Mouse (Mus musculus) hindbrain, embryonic 12.5 days (tissue): ENCODE results near the gene Cdsn. TPM values are rescaled to one million over a fixed set of nuclear protein-coding genes. Genes with fewer than 3 reads are reported as not detected.

Experiments
- ATAC-seq: fragments of 200-750 bp; cut with Nextera tagmentation; 2 replicates; pipeline ENCODE4 v1.8.0; 2017; ENCODE audit warnings: moderate TSS enrichment; ENCODE audit not compliant: low FRiP score
- H3K27ac ChIP-seq: fragments of 300-500 bp; sonication (generic); 2 replicates; pipeline ENCODE4 v1.5.1; 2016; ENCODE audit warnings: mild to moderate bottlenecking
- H3K27me3 ChIP-seq: fragments of 300-500 bp; sonication (generic); 2 replicates; pipeline ENCODE4 v1.6.1; 2016; ENCODE audit warnings: mild to moderate bottlenecking
- H3K36me3 ChIP-seq: fragments of 300-500 bp; sonication (generic); 2 replicates; pipeline ENCODE4 v1.6.1; 2016; ENCODE audit warnings: mild to moderate bottlenecking
- H3K4me1 ChIP-seq: fragments of 300-500 bp; sonication (generic); 2 replicates; pipeline ENCODE4 v1.6.1; 2016
- H3K4me2 ChIP-seq: fragments of 300-500 bp; sonication (generic); replicated peaks from 2 replicates; pipeline ENCODE4 v1.6.1; 2016; ENCODE audit warnings: mild to moderate bottlenecking
- H3K4me3 ChIP-seq: fragments of 300-500 bp; sonication (generic); 2 replicates; pipeline ENCODE4 v1.5.1; 2016; ENCODE audit warnings: mild to moderate bottlenecking
- H3K9ac ChIP-seq: fragments of 300-500 bp; sonication (generic); 2 replicates; pipeline ENCODE4 v1.6.1; 2016; ENCODE audit warnings: mild to moderate bottlenecking, moderate library complexity
- H3K9me3 ChIP-seq: fragments of 300-500 bp; sonication (generic); replicated peaks from 2 replicates; pipeline ENCODE4 v1.6.1; 2016; ENCODE audit warnings: mild to moderate bottlenecking
- whole genome bisulfite sequencing: fragments of 180-500 bp; shearing (Covaris S2); methylation state at CpG from one replicate; pipeline ENCODE4 v1.1.7; 2016; 5-methylcytosine and 5-hydroxymethylcytosine counted together
- polyA plus RNA-seq: library from polyadenylated mRNA; unstranded; fragments of >200 nt; fragmentation: Nextera tagmentation; extraction: Ambion mirVana; gene quantifications from 2 replicates; pipeline ENCODE4 v1.2.1, GENCODE M21; 2016

The Cdsn gene
- polyA plus RNA-seq, 1 experiment from 2014 or later = 0.08 TPM

GRCm38 (mm10) chr17:35539540-35539939, 12.4 kb upstream of the Cdsn start:
- H3K36me3 ChIP-seq = no peaks in the 10 kb centered on the region
- H3K27ac ChIP-seq = no peak overlapping the region
- H3K27me3 ChIP-seq = no peaks in the 10 kb centered on the region
- H3K9me3 ChIP-seq = no peaks in the 10 kb centered on the region
- WGBS = 50% methylated on average over 10 of the region's 10 CpGs
- H3K4me2 ChIP-seq = no peak overlapping the region
- no peak for ATAC-seq
- no peak overlapping the region for H3K4me3 ChIP-seq
- H3K4me1 ChIP-seq = peaks cover 4% of the 10 kb centered on the region
- H3K9ac ChIP-seq = no peak overlapping the region

DNA sequence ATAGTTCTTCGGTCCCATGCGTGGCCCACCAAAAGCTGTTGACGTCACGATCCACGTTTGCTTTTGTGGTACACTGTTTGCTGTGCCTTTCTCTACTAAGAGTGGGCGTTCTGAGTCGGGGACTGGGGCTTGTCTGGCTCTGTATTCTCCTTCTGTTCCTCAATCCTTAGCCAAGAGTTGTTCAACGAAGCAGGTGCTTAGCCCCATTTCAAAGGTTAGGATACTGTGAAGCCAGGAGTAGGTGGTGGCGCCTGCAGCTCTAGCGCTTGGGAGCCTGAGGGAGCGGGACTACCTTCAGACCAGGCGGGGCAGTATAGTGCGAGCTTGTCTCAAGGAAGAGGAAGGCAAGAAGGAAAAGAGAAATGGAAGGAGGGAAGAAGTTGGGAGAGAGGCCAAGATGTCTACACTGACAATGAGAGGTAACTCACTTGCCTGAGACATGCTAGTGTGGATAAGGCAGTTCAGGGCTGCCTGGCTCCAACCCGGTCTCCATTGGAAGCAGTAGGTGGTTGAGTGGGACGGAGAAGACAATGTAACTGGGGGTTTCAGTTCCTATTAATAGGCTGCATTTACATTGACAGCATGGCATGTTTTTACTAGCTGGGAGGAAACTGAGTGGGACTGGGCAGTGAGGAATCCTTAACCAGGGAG, 9.0 kb upstream of the Cdsn start:
- H3K27ac ChIP-seq = peak overlapping the region; percentile 77
- 74% methylated on average over 15 of the region's 15 CpGs for WGBS
- H3K36me3 ChIP-seq = no peaks in the 10 kb centered on the region
- peak; percentile 15; the same call in 1 of the 2 replicates for ATAC-seq
- no peak overlapping the region for H3K4me3 ChIP-seq
- no peak overlapping the region for H3K9ac ChIP-seq
- H3K4me2 ChIP-seq = peak overlapping the region; percentile 30
- H3K4me1 ChIP-seq = peaks cover 18% of the 10 kb centered on the region
- H3K27me3 ChIP-seq = no peaks in the 10 kb centered on the region
- H3K9me3 ChIP-seq = no peaks in the 10 kb centered on the region

DNA sequence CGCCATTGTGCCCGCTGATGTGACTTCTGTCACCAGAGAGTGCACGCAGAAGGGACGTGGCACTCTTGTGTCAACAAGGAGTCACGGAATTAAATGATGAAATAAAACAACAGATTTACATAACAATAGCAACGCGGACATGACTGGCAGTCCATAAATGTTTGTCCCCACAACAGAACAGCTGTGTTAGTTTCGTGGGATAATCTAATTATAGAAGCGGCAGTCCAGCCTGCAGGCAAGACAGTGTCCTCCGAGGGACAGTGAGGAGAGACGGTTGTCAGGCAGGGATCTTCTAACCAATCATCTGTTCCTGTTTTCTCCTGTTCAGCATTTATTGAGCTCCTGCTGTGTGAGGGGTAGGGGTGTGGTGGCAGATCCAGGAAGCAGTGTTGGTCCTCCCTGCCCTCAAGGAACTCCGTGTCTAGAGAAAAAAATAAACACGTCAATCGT, 8.5 kb upstream of the Cdsn start:
- H3K27me3 ChIP-seq = no peaks in the 10 kb centered on the region
- H3K36me3 ChIP-seq = no peaks in the 10 kb centered on the region
- peak overlapping the region; percentile 77 for H3K27ac ChIP-seq
- peak overlapping the region; percentile 30 for H3K4me2 ChIP-seq
- peak; percentile 82 for ATAC-seq
- no peaks in the 10 kb centered on the region for H3K9me3 ChIP-seq
- 18% methylated on average over 14 of the region's 14 CpGs for WGBS
- H3K4me1 ChIP-seq = peaks cover 18% of the 10 kb centered on the region
- H3K4me3 ChIP-seq = no peak overlapping the region
- H3K9ac ChIP-seq = no peak overlapping the region

DNA sequence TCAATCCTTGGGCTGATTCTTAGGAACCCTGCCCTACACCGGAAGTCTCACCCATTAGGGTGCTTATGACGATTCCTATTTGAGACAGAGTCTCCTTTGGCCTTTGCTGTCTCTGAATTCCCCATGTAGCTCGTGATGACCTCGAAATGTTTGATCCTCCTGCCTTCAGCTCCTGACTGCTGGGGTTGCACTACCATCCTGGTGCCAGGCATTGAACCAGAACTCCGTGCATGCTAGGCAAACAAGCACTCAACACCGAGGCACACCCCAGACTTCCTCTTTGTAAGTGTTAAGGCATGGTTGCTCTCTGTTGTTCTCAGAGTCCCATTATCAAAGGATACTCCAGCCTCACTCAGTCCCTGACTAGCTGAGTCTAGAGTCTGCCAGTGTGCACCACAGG, 7.9 kb upstream of the Cdsn start:
- ATAC-seq = no peak
- peaks cover 18% of the 10 kb centered on the region for H3K4me1 ChIP-seq
- no peaks in the 10 kb centered on the region for H3K27me3 ChIP-seq
- no peak overlapping the region for H3K4me3 ChIP-seq
- H3K4me2 ChIP-seq = no peak overlapping the region; the same call in 1 of the 2 replicates
- H3K9me3 ChIP-seq = no peaks in the 10 kb centered on the region
- WGBS = 73% methylated on average over 6 of the region's 6 CpGs
- H3K9ac ChIP-seq = no peak overlapping the region
- peak overlapping the region; percentile 77 for H3K27ac ChIP-seq
- H3K36me3 ChIP-seq = no peaks in the 10 kb centered on the region

DNA sequence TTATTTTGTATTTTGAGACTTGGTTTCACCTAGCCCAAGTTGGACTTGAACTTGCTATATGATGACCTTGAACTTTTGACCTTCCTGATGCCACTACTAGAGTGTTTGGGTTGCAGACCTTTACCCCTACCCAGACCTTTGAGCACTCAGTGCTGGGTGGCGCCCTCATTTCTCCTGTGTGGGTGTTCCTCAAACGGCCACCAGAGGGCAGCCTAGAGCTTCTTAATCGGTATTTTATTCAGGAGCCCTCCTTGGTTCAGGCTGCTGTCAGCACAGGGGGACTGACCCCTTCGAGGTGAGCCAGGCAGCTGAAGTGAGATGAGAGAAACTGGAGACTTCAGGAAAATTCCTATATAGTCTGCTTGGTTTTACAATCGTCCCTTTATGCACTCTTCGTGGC, 7.2 kb upstream of the Cdsn start:
- no peak for ATAC-seq
- H3K4me3 ChIP-seq = no peak overlapping the region
- H3K9me3 ChIP-seq = no peaks in the 10 kb centered on the region
- H3K4me2 ChIP-seq = no peak overlapping the region
- no peaks in the 10 kb centered on the region for H3K27me3 ChIP-seq
- H3K36me3 ChIP-seq = no peaks in the 10 kb centered on the region
- H3K4me1 ChIP-seq = peaks cover 22% of the 10 kb centered on the region
- no peak overlapping the region for H3K9ac ChIP-seq
- WGBS = 28% methylated on average over 6 of the region's 6 CpGs
- no peak overlapping the region for H3K27ac ChIP-seq

GRCm38 (mm10) chr17:35547465-35547864, 4.5 kb upstream of the Cdsn start:
- H3K4me2 ChIP-seq = no peak overlapping the region
- 0 out of 2 replicates have a peak, but pooled peaks cover 6% of the 10 kb centered on the region for H3K27me3 ChIP-seq
- no peaks in the 10 kb centered on the region for H3K36me3 ChIP-seq
- WGBS = 71% methylated on average over 2 of the region's 2 CpGs
- no peak for ATAC-seq
- no peak overlapping the region for H3K27ac ChIP-seq
- no peak overlapping the region for H3K4me3 ChIP-seq
- peaks cover 26% of the 10 kb centered on the region for H3K4me1 ChIP-seq
- H3K9ac ChIP-seq = no peak overlapping the region
- no peaks in the 10 kb centered on the region for H3K9me3 ChIP-seq

DNA sequence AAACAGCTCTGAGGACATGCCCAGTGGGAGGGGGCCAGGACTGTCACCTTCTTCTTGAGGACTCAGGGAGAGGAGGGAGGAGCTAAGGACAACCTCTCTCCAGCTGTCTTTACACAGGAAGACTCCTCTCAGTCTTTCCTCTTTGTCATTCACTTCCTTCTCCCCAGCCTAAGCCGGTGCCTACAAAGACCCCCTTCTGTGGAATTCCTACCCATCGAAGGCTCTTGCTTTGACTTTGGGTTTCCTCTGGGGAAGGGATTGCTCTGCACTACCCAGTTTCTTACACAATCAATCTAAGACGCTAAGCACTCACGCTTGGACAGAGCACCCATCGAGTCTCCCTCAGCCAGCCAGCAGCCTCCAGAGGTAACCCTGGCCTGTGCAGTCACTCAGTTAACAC, 3.3 kb upstream of the Cdsn start:
- no peak overlapping the region for H3K9ac ChIP-seq
- no peaks in the 10 kb centered on the region for H3K36me3 ChIP-seq
- 0 out of 2 replicates have a peak, but pooled peaks cover 6% of the 10 kb centered on the region for H3K27me3 ChIP-seq
- WGBS = 15% methylated on average over 5 of the region's 5 CpGs
- H3K4me2 ChIP-seq = no peak overlapping the region
- no peak overlapping the region for H3K4me3 ChIP-seq
- no peak overlapping the region for H3K27ac ChIP-seq
- peaks cover 22% of the 10 kb centered on the region for H3K4me1 ChIP-seq
- no peak for ATAC-seq
- H3K9me3 ChIP-seq = no peaks in the 10 kb centered on the region

DNA sequence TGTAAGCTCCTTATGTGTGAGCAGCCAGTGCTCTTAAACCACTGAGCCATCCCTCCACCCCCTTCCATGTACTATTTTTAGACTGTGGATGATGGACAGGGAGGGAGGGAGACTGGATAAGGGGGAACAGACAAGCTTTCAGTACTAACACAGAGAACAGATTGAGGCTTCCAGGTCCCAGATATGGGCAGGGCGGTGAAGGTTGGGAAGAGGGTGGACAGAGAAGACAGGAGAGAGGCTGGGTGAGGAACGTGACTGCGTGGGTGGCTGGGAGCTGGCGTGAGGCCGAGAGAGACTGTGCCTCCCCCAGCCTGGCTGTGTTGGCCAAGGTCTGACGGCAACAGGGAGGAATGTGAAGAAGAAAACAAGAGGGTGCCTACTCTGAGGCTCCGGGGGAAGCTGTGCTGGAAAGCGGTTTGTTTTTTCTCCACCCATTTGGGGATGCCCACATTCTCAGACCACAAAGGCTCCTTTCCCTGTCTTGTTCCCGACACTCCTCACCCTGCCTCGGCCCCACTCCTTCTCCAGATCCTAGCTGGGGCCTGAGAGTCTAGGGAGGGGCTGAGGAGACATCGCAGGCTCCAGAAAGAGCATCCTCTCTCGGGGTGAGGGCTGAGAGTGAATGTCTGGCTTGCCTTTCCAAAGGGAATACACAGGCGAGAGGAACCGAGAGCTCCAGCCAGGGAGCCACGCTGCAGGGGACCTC, 2.3 kb upstream of the Cdsn start:
- no peaks in the 10 kb centered on the region for H3K9me3 ChIP-seq
- H3K4me1 ChIP-seq = peaks cover 22% of the 10 kb centered on the region
- peak overlapping the region; percentile 55; the same call in 1 of the 2 replicates for H3K27ac ChIP-seq
- H3K36me3 ChIP-seq = no peaks in the 10 kb centered on the region
- WGBS = 48% methylated on average over 15 of the region's 15 CpGs
- no peak overlapping the region for H3K4me2 ChIP-seq
- 0 out of 2 replicates have a peak, but pooled peaks cover 6% of the 10 kb centered on the region for H3K27me3 ChIP-seq
- no peak overlapping the region for H3K4me3 ChIP-seq
- no peak overlapping the region for H3K9ac ChIP-seq
- no peak for ATAC-seq

- Histone ChIP-seq H3K4me1 (peaks cover 22% of the 10 kb centered on the region), H3K9me3 (no peaks in the 10 kb centered on the region), H3K27me3 (0 out of 2 replicates have a peak, but pooled peaks cover 6% of the 10 kb centered on the region), H3K4me2 (no peak overlapping the region), H3K27ac (no peak overlapping the region), H3K36me3 (no peaks in the 10 kb centered on the region), H3K9ac (no peak overlapping the region), H3K4me3 (no peak overlapping the region)
- WGBS = 95% methylated on average over 4 of the region's 4 CpGs
- ATAC-seq = no peak
Measured at GRCm38 (mm10) chr17:35550143-35550494, 1.8 kb upstream of the Cdsn start.

- no peak overlapping the region for H3K4me3 ChIP-seq
- no peak overlapping the region for H3K9ac ChIP-seq
Measured at GRCm38 (mm10) chr17:35550871-35551270, 1.1 kb upstream of the Cdsn start.

DNA sequence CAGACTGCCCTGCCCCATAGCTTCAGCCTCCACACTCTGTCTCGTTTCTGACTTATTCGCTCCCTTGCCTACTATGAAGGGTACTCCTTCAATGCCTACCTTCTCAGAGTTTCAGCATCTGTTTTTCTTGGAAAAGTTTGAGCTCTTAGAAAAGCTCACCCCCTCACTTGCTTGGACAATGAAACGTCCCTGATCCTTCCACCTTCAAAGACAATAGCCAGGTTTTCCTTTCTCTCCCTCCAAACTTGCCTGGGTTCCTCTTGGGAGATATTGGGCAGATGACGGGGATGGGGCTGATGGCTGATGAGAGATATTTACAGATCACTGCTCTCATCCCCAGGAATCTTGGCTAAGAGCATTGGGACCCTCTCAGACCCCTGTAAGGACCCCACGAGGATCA, 2.4 kb downstream of the Cdsn start:
- no peaks in the 10 kb centered on the region for H3K9me3 ChIP-seq
- H3K9ac ChIP-seq = no peak overlapping the region
- ATAC-seq = no peak
- H3K27me3 ChIP-seq = 0 out of 2 replicates have a peak, but pooled peaks cover 6% of the 10 kb centered on the region
- no peak overlapping the region for H3K4me2 ChIP-seq
- H3K4me3 ChIP-seq = no peak overlapping the region
- 84% methylated on average over 5 of the region's 5 CpGs for WGBS
- H3K4me1 ChIP-seq = peaks cover 7% of the 10 kb centered on the region; the same call in 1 of the 2 replicates
- H3K27ac ChIP-seq = no peak overlapping the region
- H3K36me3 ChIP-seq = no peaks in the 10 kb centered on the region

More at GRCm38 (mm10) chr17:35550871-35551270, 1.1 kb upstream of the Cdsn start:
- no peak overlapping the region for H3K4me2 ChIP-seq
- no peak for ATAC-seq
- 0 out of 2 replicates have a peak, but pooled peaks cover 6% of the 10 kb centered on the region for H3K27me3 ChIP-seq
- no peaks in the 10 kb centered on the region for H3K36me3 ChIP-seq
- peaks cover 22% of the 10 kb centered on the region for H3K4me1 ChIP-seq
- H3K27ac ChIP-seq = no peak overlapping the region
- 51% methylated on average over 8 of the region's 8 CpGs for WGBS
- H3K9me3 ChIP-seq = no peaks in the 10 kb centered on the region

- Histone ChIP-seq H3K27ac (no peak overlapping the region), H3K27me3 (0 out of 2 replicates have a peak, but pooled peaks cover 6% of the 10 kb centered on the region), H3K4me1 (peaks cover 4% of the 10 kb centered on the region; the same call in 1 of the 2 replicates), H3K9ac (no peak overlapping the region), H3K9me3 (no peaks in the 10 kb centered on the region), H3K4me2 (no peak overlapping the region), H3K36me3 (no peaks in the 10 kb centered on the region), H3K4me3 (no peak overlapping the region)
- no peak for ATAC-seq
- 95% methylated on average over 18 of the region's 18 CpGs for WGBS
Measured at GRCm38 (mm10) chr17:35554761-35555397, 3.0 kb downstream of the Cdsn start.
